Mouse (Mus musculus) right cerebral cortex, postnatal 10 days (tissue): Measurements from ENCODE around the gene Grik4.

Experiments
- DNase-seq, 2 experiments: peaks; one replicate each; pipeline ENCODE4 v3.0.0; 2021; ENCODE audit warnings: low spot score in 2 of 2

Grik4 gene

DNA sequence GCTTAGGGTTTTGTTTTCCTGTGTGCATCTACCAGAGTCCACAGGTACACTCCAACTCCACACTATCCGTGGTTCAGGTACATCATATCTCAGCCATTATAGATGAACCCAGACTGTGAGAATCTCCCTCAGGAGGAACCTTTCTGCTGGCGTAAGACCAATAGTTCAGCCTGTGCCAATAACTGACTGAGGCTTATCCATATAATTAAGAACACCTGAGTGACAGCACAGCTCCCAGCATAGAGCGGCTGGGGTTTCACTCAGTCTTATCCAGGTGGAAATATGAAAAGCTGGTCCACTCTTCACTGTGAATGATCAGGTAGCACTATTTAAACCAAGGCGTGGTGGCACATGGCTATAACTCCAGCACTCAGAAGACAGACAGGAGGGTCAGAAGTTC, 440.6 kb downstream of the Grik4 start:
- no peak for DNase-seq

DNA sequence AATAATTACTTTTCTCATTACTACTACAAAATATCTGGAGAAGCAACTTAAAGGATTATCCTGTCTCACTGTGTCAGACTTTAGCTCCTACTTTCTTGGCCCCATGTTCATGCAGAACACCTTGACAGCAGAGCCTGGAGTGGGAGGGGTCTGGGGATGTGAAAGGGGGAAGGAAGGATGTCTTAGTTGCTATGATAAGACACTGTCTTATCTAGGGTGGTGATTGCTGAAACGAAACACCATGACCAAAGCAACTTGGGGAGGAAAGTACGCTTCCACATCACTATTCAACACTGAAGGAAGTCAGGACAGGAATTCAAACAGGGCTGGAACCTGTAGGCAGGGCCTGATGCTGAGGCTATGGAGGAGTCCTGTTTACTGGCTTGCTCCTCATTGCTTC, 448.0 kb downstream of the Grik4 start:
- no peak for DNase-seq

GRCm38 (mm10) chr9:42491780-42492179, 452.5 kb downstream of the Grik4 start:
- DNase-seq, result peak; percentile 71 to 82

- no peak for DNase-seq
Measured at GRCm38 (mm10) chr9:42490589-42491382, 453.5 kb downstream of the Grik4 start.

GRCm38 (mm10) chr9:42488071-42488470, 456.2 kb downstream of the Grik4 start:
- DNase-seq, result no peak

DNA sequence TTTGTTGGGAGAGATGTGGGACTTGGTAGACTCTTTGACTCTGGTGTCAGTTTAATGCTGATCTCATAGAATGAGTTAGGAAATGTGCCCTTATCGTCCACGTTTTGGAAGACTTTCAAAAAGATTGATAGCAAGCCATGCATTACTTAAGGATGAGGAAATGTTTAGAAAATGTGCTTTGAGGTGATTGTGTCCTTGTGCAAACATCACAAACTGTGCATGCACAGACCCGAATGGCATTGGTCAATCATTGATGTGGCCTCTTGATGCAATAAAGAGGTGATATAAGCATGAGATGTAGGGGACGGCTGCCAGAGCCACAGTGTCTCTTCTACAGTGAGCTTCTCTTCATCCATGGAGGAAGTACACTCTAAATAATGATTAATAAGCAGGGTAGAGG, 457.4 kb downstream of the Grik4 start:
- DNase-seq, result no peak

DNA sequence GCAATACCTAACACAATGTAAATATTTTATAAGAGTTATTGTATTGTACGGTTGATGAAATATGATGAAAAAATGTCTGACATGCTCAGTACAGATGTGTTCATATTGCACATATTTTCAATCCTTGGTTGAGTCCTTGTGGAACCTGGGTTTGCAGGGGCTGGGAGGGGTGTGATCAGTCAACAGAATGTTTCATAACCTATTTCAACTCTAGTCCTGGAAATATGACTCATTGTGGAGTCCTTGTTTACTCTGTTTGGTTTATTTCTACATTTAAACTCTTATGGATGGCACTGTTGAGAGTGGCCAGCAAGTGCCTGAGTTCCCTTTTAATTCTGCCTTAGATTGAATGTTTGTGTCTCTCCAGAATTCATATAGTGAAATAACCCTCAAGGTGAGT, 459.6 kb downstream of the Grik4 start:
- DNase-seq, result no peak

DNA sequence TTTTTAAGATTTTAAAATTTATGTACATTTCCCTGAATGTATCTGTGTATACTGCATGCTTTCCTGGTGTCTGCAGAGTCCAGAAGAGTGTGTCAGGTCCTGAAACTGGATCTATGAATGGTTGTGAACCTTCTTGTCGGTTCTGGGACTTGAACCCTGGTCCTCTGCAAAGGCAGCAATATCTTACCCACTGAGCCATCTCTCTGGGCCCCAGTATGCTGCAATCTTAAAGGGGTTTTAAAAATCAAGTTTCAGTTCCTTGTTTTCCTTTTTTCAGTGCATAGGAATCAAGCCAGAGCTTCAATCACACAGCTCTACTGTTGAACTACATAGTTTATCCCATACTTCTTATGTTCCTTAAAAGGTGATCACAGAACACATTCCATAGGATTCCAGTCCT, 461.3 kb downstream of the Grik4 start:
- DNase-seq, result no peak

- DNase-seq, result no peak
Measured at GRCm38 (mm10) chr9:42476166-42476565, 468.1 kb downstream of the Grik4 start.

GRCm38 (mm10) chr9:42474244-42474643, 470.0 kb downstream of the Grik4 start:
- peak in 1 of 2 experiments; percentile 8 for DNase-seq

- peak; percentile 97 to 98 for DNase-seq
Measured at GRCm38 (mm10) chr9:42471921-42472747, 472.2 kb downstream of the Grik4 start.

GRCm38 (mm10) chr9:42471214-42471613, 473.1 kb downstream of the Grik4 start:
- peak; percentile 61 to 68 for DNase-seq

DNA sequence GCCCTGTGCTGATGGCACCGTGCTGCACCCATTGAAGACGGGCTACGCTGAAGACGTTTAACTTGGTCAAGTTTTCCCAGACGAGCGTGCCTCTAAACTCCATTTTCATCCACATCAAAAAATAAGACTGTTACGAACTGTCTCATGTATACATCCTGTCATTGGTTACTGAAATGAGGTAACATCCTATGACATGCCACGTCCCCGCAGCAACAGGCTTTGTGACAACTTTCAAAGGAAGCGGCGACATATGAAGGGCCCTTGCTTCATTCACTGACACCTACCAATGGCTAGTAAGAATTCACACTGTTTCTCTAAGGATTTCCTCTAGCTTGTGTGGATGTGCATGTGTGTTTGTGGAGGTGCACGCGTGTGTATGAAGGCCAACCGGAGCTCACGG, 475.0 kb downstream of the Grik4 start:
- DNase-seq, result no peak

- DNase-seq, result no peak
Measured at GRCm38 (mm10) chr9:42468360-42468759, 475.9 kb downstream of the Grik4 start.
